Mouse (Mus musculus) ovary, postnatal 10 days (tissue): Measurements from ENCODE around the gene Mrpl37.
"Not testable (repeated sequence)": the region's sequence is repeated elsewhere in the genome, so short reads cannot be mapped to it uniquely, and the experiment has no call there.

Experiments used
- DNase-seq: peaks from one replicate; pipeline ENCODE4 v3.0.0; 2022; ENCODE audit warnings: low spot score

Mrpl37 gene

DNA sequence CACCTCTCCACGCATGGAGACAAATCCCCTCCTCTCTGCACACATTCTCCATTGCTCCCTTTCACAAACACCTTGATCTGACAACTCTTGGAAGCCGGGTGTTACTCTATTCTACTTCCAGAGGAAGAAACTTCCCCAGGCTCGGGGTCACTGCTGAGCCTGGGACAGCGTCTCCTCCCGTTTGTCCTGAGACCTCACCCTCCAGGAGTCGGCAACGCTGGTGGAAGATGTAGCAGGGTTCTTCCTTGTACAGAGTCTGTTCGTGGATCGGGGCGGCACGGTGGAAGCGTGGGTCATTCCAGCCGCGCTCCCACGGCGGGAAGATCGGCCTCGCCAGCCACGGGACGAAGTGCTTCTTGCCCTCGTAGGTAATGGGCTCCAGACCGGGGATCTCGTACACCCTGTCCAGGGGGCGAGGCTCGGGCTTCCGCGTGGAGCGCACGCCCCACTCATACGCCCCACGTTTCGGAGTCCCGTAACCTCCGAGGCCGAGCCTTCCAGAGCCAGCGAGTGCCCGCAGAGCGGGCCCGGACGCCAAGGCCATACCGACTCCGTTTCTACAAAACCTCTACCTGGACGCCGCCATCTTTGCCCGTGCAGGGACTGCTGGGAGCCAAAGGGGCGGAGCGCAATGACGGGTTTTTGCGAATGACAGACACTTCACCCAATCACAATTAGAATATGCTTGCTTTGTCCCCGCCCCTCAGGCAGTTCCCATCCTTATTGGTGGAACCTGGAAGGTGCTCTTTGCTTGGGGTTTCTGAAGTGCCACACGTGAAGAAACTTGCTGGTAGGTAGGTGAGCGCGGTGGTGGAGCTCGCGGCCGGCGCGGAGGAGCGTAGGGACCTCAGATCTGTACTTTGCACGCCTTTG is at the start of gene Mrpl37, which contains the start of gene Cyb5rl:
Gene Mrpl37 (minus strand): TSS at position 617 of the 873 bp plus-strand sequence.
Gene Cyb5rl (plus strand): TSS at position 737 of the 873 bp plus-strand sequence.
- peak; percentile 89 for DNase-seq

GRCm38 (mm10) chr4:107114278-107114677 is 47.6 kb upstream of the Mrpl37 start:
- DNase-seq, result no peak

DNA sequence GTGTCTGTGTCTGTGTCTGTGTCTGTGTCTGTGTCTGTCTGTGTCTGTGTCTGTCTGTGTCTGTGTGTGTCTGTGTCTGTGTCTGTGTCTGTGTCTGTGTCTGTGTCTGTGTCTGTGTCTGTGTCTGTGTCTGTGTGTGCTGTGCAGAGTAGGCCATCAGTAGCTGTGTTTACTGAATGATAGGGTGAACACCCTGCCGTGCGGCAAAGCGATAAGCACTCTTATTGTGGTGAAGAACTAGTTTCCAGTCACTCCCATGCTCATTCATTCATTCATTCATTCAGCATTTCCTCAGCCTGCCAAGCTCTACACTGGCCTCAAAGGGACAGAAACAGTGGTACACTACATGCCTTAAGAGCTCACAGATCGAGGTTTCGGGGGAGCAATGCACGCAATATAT is 42.5 kb upstream of the Mrpl37 start:
- not testable (repeated sequence) for DNase-seq

- DNase-seq, result no peak
Observed at GRCm38 (mm10) chr4:107108291-107108731, 41.6 kb upstream of the Mrpl37 start.

GRCm38 (mm10) chr4:107106777-107107176 is 40.1 kb upstream of the Mrpl37 start:
- DNase-seq, result no peak

- DNase-seq, result no peak
Observed at GRCm38 (mm10) chr4:107102220-107102619, 35.6 kb upstream of the Mrpl37 start.

DNA sequence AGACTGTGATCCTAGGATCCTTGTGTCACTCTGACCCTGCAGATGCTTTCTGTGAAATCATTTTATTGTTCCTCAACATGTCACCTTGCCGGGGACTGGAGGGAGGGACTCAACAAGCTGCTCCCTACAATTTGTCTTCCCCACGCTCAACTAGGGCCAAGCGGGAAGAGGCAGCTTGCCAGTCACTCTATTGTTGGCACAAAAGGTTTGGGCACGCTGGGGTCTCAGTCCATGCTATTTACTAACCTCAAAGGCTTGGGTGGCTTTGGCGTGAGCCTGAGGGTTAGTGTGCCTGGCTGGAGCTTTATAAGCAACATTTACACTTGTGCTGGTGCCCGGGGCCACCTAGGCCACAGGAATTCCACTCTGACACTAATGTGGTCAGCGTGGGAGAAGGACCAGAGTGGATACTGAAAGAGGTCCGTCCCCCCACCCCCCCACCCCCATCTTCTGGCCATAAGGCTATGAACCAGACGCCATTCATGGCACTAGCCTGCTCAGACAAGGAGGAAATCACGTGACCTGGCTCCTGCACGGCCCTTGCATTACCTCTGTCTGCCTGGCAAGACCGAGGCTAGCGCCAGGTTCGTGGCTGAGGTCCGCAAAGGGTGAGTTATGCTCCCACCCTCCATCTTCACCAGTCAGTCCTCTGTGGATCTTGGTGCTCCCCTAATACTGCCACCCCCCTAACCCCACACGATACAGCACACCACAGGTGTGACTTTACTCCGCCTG is 32.3 kb upstream of the Mrpl37 start:
- no peak for DNase-seq

GRCm38 (mm10) chr4:107098375-107098774 is 31.7 kb upstream of the Mrpl37 start:
- DNase-seq, result no peak

- no peak for DNase-seq
Observed at GRCm38 (mm10) chr4:107097871-107098270, 31.2 kb upstream of the Mrpl37 start.

GRCm38 (mm10) chr4:107096841-107097373 is 30.2 kb upstream of the Mrpl37 start, which contains the start of gene Cdcp2:
Gene Cdcp2 (plus strand): TSS chr4:107096891.
- DNase-seq, result no peak

GRCm38 (mm10) chr4:107096043-107096442 is 29.4 kb upstream of the Mrpl37 start:
- DNase-seq, result no peak

DNA sequence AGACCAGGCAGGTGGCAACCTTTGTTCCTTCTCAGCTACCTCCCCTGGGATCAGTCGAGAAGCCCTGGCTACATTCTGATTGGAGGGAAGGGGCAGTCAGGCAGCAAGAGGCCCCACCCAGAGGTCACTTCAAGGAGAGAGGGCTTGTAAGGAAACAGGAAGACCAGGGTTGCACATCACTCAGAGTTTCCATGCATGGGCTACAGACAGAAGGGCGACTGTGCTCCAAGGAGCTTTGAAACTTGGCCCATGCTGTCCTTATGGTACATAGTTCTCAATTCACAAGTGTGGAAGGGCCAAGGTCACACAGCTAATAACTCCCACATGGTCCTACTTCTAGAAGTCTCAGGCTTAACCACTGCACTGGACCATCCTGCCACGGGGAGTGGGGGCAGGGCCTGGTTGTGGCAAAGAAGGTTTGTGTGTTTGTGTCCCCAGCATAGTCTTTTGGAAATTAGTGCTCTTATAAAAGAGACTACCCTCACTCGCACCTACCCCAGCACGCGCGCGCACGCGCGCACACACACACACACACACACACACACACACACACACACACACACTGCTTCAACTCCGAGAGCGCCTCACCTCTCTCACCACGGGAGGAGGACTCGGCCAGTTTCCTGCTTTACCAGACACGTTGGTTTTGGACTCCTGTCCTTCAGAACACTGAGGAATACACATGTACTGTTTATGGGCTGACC is 28.0 kb upstream of the Mrpl37 start:
- no peak for DNase-seq

- no peak for DNase-seq
Observed at GRCm38 (mm10) chr4:107091696-107092095, 25.0 kb upstream of the Mrpl37 start.

GRCm38 (mm10) chr4:107084858-107085257 is 18.2 kb upstream of the Mrpl37 start:
- DNase-seq, result no peak

- no peak for DNase-seq
Observed at GRCm38 (mm10) chr4:107084343-107084742, 17.7 kb upstream of the Mrpl37 start.

- DNase-seq, result no peak
Observed at GRCm38 (mm10) chr4:107083126-107083525, 16.5 kb upstream of the Mrpl37 start.

DNA sequence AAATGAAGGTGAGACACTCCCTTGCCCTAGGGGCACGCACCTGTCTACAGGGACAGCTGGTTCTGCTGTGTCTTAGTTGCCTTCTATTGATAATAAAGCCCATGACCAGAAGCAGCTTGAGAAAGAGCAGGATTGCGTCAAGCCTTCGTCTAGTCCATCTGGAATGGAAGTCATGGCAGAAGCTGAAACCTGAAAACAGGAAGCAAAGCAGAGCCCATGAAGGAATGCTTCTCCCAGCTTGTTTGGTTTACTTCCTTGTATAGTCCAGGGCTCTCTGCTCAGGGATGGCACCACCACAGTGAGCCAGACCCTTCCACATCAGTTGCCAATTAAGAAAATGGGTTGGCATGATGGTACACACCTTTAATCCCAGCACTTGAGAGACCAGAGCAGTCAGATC is 15.5 kb upstream of the Mrpl37 start:
- DNase-seq, result no peak

DNA sequence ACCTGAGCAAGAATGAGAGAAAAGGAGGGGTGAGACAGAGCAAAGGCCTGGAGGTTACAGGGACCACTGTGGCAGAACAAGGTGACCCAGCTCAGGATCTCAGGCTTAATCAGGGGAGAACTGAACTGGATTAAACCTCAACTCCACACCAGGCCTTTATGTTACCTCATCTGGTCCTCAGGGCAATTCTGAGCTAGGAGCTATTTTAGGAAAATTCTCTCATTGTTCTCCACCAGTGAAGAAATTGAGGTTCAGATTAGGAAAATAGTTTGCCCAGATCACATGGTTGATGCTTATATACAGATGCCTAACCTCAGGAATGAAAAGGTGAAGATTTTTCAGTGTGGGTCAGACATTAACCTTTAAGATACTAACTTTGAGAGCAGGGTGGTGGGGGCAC is 13.0 kb upstream of the Mrpl37 start:
- DNase-seq, result no peak

- no peak for DNase-seq
Observed at GRCm38 (mm10) chr4:107078894-107079293, 12.2 kb upstream of the Mrpl37 start.

DNA sequence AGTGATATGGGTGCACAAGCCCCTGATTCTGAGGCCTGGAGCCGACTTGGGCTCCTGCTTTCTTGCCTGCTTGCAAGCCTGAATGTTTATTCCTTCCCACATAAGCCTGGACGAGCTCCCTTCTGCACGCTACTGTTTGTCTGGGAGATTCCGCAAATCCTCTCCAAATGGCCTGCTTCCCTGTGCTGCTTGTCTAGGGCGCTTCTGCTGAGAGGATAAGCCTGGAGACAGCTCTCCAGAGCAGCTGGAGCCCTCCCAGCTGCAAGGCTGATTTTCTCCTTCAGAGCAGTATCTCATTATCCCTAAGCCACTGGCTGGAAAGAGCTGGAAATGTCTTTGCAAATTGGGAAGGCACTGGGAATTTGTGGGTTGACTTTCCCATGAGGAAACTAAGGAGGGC is 8.8 kb upstream of the Mrpl37 start:
- DNase-seq, result no peak

DNA sequence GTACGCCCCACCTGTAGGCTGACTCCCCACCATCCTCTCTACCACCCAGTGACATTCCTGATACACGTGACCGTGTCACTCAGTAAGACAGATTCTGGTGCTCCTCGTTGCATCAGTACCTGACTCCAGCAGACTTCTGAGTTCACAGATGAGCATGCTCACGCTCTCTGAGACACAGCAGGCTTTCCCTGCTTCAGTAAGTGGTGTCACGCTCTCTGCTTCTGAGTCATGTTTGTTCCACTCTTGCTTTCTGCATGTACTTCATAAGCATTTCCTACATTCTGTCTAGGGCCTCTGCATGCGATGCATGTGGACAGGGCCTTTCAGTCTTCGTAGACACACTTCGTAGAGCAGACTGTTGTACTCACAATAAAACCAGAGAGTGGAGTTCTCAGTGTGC is 5.7 kb upstream of the Mrpl37 start:
- no peak for DNase-seq
